Mouse (Mus musculus) ovary, adult 2 months (tissue): ENCODE measurements around the gene Sugp1. TPM values are rescaled to one million over a fixed set of nuclear protein-coding genes. Genes with fewer than 3 reads are reported as not detected.

ENCODE experiments used
- polyA plus RNA-seq: library from polyadenylated mRNA; depleted of rRNA; stranded (reverse); fragments of >200 nt; gene quantifications from 2 replicates; pipeline ENCODE4 v1.2.3, GENCODE M21; 2012; rRNA removed

Sugp1 gene
- 9.9 and 11.8 TPM in 2 replicates for polyA plus RNA-seq

GRCm38 (mm10) chr8:70042583-70043455 lies at the start of gene Sugp1, which contains the start of gene Mau2:
Gene Sugp1, plus strand, starts transcription at chr8:70042813.
Gene Mau2, minus strand, starts transcription at chr8:70042734.

GRCm38 (mm10) chr8:69995776-69996588 lies 46.6 kb upstream of the Sugp1 start, which contains the start of gene Gatad2a:
Gene Gatad2a, minus strand, starts transcription at chr8:69996384.

GRCm38 (mm10) chr8:70072441-70073069 lies 29.9 kb downstream of the Sugp1 start, which contains the start of gene Tm6sf2:
Gene Tm6sf2, plus strand, starts transcription at chr8:70072924.

GRCm38 (mm10) chr8:70083285-70083684 lies 40.7 kb downstream of the Sugp1 start, which contains the start of gene Hapln4:
Gene Hapln4, plus strand, starts transcription at chr8:70083457.

GRCm38 (mm10) chr8:70120667-70121066 lies 78.1 kb downstream of the Sugp1 start, which contains the start of gene Ncan:
Gene Ncan, minus strand, starts transcription at chr8:70120873.

Other genes starting within 250 kb of the Sugp1 start
- gene Gmip, start 234.1 kb upstream of the Sugp1 start, polyA plus RNA-seq = 25.7 and 31.8 TPM in 2 replicates
- gene Lpar2, start 220.4 kb upstream of the Sugp1 start, polyA plus RNA-seq = 7.3 and 7.6 TPM in 2 replicates
- gene Pbx4, start 210.3 kb upstream of the Sugp1 start, polyA plus RNA-seq = 3.2 and 11.6 TPM in 2 replicates
- 0.92 and 1.4 TPM in 2 replicates for gene Cilp2, start 155.1 kb upstream of the Sugp1 start, polyA plus RNA-seq
- gene Tssk6, start 140.6 kb upstream of the Sugp1 start, polyA plus RNA-seq = 2.1 and 3.1 TPM in 2 replicates
- 98.7 and 144 TPM in 2 replicates for gene Ndufa13, start 140.3 kb upstream of the Sugp1 start, polyA plus RNA-seq
- gene Yjefn3, start 140.1 kb upstream of the Sugp1 start, polyA plus RNA-seq = 14.1 and 14.6 TPM in 2 replicates
- gene Gatad2a, start 46.4 kb upstream of the Sugp1 start, polyA plus RNA-seq = 79.6 and 96.8 TPM in 2 replicates
- 155 and 161 TPM in 2 replicates for gene Mau2, start 79 bp upstream of the Sugp1 start, polyA plus RNA-seq
- 5.8 and 7.3 TPM in 2 replicates for gene Tm6sf2, start 30.1 kb downstream of the Sugp1 start, polyA plus RNA-seq
- gene Hapln4, start 40.6 kb downstream of the Sugp1 start, polyA plus RNA-seq = 0.15 and 0.20 TPM in 2 replicates
- 0.06 and 0.09 TPM in 2 replicates for gene Ncan, start 78.1 kb downstream of the Sugp1 start, polyA plus RNA-seq
- 11.8 and 14.6 TPM in 2 replicates for gene Nr2c2ap, start 88.5 kb downstream of the Sugp1 start, polyA plus RNA-seq
- gene Rfxank, start 96.3 kb downstream of the Sugp1 start, polyA plus RNA-seq = 29.3 and 37.2 TPM in 2 replicates
- 116 and 135 TPM in 2 replicates for gene Borcs8, start 96.7 kb downstream of the Sugp1 start, polyA plus RNA-seq
- 1.7 and 4.5 TPM in 2 replicates for gene Mef2b, start 96.9 kb downstream of the Sugp1 start, polyA plus RNA-seq
- gene Tmem161a, start 129.5 kb downstream of the Sugp1 start, polyA plus RNA-seq = 191 and 215 TPM in 2 replicates
- gene Slc25a42, start 169.5 kb downstream of the Sugp1 start, polyA plus RNA-seq = 68.7 and 96.4 TPM in 2 replicates
- 52.7 and 59.3 TPM in 2 replicates for gene Sugp2, start 191.4 kb downstream of the Sugp1 start, polyA plus RNA-seq
- 33.3 and 36.1 TPM in 2 replicates for gene Armc6, start 191.7 kb downstream of the Sugp1 start, polyA plus RNA-seq
- gene Homer3, start 240.0 kb downstream of the Sugp1 start, polyA plus RNA-seq = 150 and 156 TPM in 2 replicates